Mouse (Mus musculus): ENCODE data around the gene Ankrd27. TPM values are rescaled to one million over a fixed set of nuclear protein-coding genes. Genes with fewer than 3 reads are reported as not detected.

Gene Ankrd27
- polyA plus RNA-seq, 1 experiment, result 4.3 TPM

DNA sequence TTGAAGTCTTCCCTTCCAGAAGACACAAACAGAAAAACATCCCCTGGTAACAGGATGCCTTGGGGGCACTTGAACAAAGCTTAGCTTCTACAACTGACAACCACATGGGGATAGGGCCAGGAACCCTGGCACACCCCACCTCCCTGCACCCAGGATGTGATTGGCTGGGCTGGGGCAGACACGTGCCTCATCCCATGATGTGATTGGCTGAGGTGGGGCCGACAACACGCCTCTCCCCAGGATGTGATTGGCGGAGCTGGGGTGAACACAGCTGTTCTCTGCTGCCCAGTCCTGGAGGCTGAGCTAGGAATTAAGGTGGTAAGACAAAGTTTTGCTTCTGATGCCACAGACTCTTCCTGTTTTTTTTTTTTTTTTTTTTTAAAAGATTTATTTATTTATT, 92.9 kb downstream of the Ankrd27 start:
- H3K27me3 ChIP-seq (ENCODE audit: control insufficient read depth), result no peaks in the 10 kb centered on the region
- peaks cover 9% of the 10 kb centered on the region for H3K9me3 ChIP-seq (ENCODE audit: control insufficient read depth, low read length)
- H3K4me1 ChIP-seq (ENCODE audit: control insufficient read depth), result no peaks in the 10 kb centered on the region
- H3K36me3 ChIP-seq (ENCODE audit: control insufficient read depth), result no peaks in the 10 kb centered on the region
- H3K4me3 ChIP-seq (replicated peaks), result no peak overlapping the region
- TF ChIP-seq GATA1 (IDR thresholded peaks at IDR 0.05; ENCODE audit: low read length), result no peak
- no peak for TF ChIP-seq TAL1 (IDR thresholded peaks at IDR 0.05; ENCODE audit: low read length)

GRCm38 (mm10) chr7:35681559-35681958, 95.5 kb downstream of the Ankrd27 start:
- TF ChIP-seq TAL1 (IDR thresholded peaks at IDR 0.05; ENCODE audit: low read length), result no peak
- TF ChIP-seq GATA1 (IDR thresholded peaks at IDR 0.05; ENCODE audit: low read length), result no peak
- Histone ChIP-seq H3K4me1 (ENCODE audit: control insufficient read depth) (no peaks in the 10 kb centered on the region), H3K4me3 (replicated peaks) (no peak overlapping the region), H3K9me3 (ENCODE audit: control insufficient read depth, low read length) (peaks cover 9% of the 10 kb centered on the region), H3K36me3 (ENCODE audit: control insufficient read depth) (no peaks in the 10 kb centered on the region), H3K27me3 (ENCODE audit: control insufficient read depth) (no peaks in the 10 kb centered on the region)

- no peaks in the 10 kb centered on the region for H3K4me1 ChIP-seq (ENCODE audit: control insufficient read depth)
- no peaks in the 10 kb centered on the region for H3K27me3 ChIP-seq (ENCODE audit: control insufficient read depth)
- TF ChIP-seq TAL1 (IDR thresholded peaks at IDR 0.05; ENCODE audit: low read length), result no peak
- no peak for TF ChIP-seq GATA1 (IDR thresholded peaks at IDR 0.05; ENCODE audit: low read length)
- no peak overlapping the region for H3K4me3 ChIP-seq (replicated peaks)
- 0 out of 2 replicates have a peak, but pooled peaks cover 2% of the 10 kb centered on the region for H3K9me3 ChIP-seq (ENCODE audit: control insufficient read depth, low read length)
- no peaks in the 10 kb centered on the region for H3K36me3 ChIP-seq (ENCODE audit: control insufficient read depth)
Observed at GRCm38 (mm10) chr7:35683409-35684122, 97.5 kb downstream of the Ankrd27 start.

GRCm38 (mm10) chr7:35686216-35686615, 100.2 kb downstream of the Ankrd27 start:
- H3K9me3 ChIP-seq (ENCODE audit: control insufficient read depth, low read length), result 0 out of 2 replicates have a peak, but pooled peaks cover 2% of the 10 kb centered on the region
- no peaks in the 10 kb centered on the region; the same call in 1 of the 2 replicates for H3K36me3 ChIP-seq (ENCODE audit: control insufficient read depth)
- TF ChIP-seq TAL1 (IDR thresholded peaks at IDR 0.05; ENCODE audit: low read length) (no peak), GATA1 (IDR thresholded peaks at IDR 0.05; ENCODE audit: low read length) (no peak)
- no peaks in the 10 kb centered on the region for H3K27me3 ChIP-seq (ENCODE audit: control insufficient read depth)
- no peaks in the 10 kb centered on the region for H3K4me1 ChIP-seq (ENCODE audit: control insufficient read depth)
- H3K4me3 ChIP-seq (replicated peaks), result no peak overlapping the region

DNA sequence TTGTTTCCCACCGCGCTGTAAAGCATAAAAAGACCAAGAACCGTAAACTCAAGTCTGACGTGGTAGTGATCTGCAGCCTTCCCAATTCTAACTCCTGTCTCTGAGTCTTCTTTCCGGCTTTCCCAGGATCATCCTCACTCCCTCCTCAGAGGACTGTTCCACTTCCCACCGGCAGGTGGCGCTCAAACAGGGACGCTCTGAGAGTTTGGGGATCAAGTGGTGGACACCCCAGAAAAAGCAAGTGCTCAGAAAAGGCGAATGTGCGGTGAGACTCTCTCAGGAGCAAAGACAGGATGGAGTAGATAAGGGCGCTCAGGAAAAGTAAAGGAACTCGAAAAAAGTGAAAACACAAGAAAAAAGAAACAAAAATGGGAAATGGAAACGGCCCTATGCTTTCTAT, 100.7 kb downstream of the Ankrd27 start:
- Histone ChIP-seq H3K4me3 (replicated peaks) (no peak overlapping the region), H3K36me3 (ENCODE audit: control insufficient read depth) (no peaks in the 10 kb centered on the region; the same call in 1 of the 2 replicates), H3K4me1 (ENCODE audit: control insufficient read depth) (no peaks in the 10 kb centered on the region), H3K27me3 (ENCODE audit: control insufficient read depth) (no peaks in the 10 kb centered on the region), H3K9me3 (ENCODE audit: control insufficient read depth, low read length) (no peaks in the 10 kb centered on the region)
- TF ChIP-seq TAL1 (IDR thresholded peaks at IDR 0.05; ENCODE audit: low read length) (no peak), GATA1 (IDR thresholded peaks at IDR 0.05; ENCODE audit: low read length) (no peak)

DNA sequence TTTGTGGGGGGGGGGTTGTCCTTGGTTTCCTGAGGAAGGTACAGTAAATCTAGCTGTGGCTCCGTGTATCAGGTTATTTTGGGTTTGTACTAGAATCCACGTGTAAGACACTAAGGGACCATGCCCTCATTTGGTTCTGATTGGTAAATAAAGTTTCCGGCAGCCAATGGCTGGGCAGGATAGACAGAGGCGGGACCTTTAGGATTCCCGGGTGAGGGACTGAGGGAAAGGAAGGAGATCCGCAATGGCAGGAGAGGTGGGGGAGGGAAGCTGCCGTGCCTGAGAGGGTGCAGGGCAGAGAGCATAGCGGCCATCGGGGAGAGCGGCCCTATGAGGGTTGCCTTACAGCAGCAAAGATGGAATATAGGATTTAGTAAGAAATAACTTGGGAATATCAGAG, 101.2 kb downstream of the Ankrd27 start:
- H3K9me3 ChIP-seq (ENCODE audit: control insufficient read depth, low read length), result no peaks in the 10 kb centered on the region
- no peaks in the 10 kb centered on the region for H3K4me1 ChIP-seq (ENCODE audit: control insufficient read depth)
- no peaks in the 10 kb centered on the region; the same call in 1 of the 2 replicates for H3K36me3 ChIP-seq (ENCODE audit: control insufficient read depth)
- no peak overlapping the region for H3K4me3 ChIP-seq (replicated peaks)
- no peak for TF ChIP-seq TAL1 (IDR thresholded peaks at IDR 0.05; ENCODE audit: low read length)
- TF ChIP-seq GATA1 (IDR thresholded peaks at IDR 0.05; ENCODE audit: low read length), result no peak
- no peaks in the 10 kb centered on the region for H3K27me3 ChIP-seq (ENCODE audit: control insufficient read depth)

DNA sequence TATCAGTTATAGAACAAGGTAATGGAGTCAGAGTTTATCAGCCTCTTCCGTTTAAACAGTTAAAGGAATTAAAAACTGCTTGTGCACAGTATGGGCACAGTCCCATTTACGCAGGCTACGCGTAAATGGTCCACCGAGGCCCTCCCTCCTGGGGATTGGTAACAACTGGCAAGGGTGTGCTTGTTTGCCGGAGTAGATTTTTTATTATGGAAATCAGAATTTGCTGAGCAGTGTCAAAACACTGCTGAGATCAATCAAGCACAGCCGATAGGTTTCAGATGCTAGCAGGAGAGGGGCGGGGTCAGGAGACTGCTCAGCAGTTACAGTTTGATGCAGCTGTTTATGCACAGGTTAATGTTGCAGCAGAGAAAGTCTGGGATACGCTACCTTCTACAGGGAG, 102.2 kb downstream of the Ankrd27 start:
- no peaks in the 10 kb centered on the region for H3K4me1 ChIP-seq (ENCODE audit: control insufficient read depth)
- TF ChIP-seq GATA1 (IDR thresholded peaks at IDR 0.05; ENCODE audit: low read length) (no peak), TAL1 (IDR thresholded peaks at IDR 0.05; ENCODE audit: low read length) (no peak)
- H3K9me3 ChIP-seq (ENCODE audit: control insufficient read depth, low read length), result no peaks in the 10 kb centered on the region
- no peaks in the 10 kb centered on the region for H3K27me3 ChIP-seq (ENCODE audit: control insufficient read depth)
- H3K4me3 ChIP-seq (replicated peaks), result no peak overlapping the region
- no peaks in the 10 kb centered on the region; the same call in 1 of the 2 replicates for H3K36me3 ChIP-seq (ENCODE audit: control insufficient read depth)

Other genes with a start within 250 kb of the Ankrd27 start
- 2.6 and 4.1 TPM in 2 replicates for gene Faap24, start 189.4 kb upstream of the Ankrd27 start, polyA plus RNA-seq (2012)
- 2.9 and 3.8 TPM in 2 replicates for gene Cep89, start 189.2 kb upstream of the Ankrd27 start, polyA plus RNA-seq (2012)
- gene Slc7a9, start 137.4 kb upstream of the Ankrd27 start, polyA plus RNA-seq (2012), result 0.03 TPM in 1 of 2 replicates, not detected in the other
- gene Tdrd12, start 48.5 kb upstream of the Ankrd27 start, polyA plus RNA-seq (2012), result not detected in 2 replicates
- 8.9 and 10.5 TPM in 2 replicates for gene Nudt19, start 29.9 kb upstream of the Ankrd27 start, polyA plus RNA-seq (2012)
- gene Rgs9bp, start 662 bp upstream of the Ankrd27 start, polyA plus RNA-seq (2012), result 0.01 TPM in 1 of 2 replicates, not detected in the other
- gene Pdcd5, start 61.3 kb downstream of the Ankrd27 start, polyA plus RNA-seq (2012), result 17.2 and 20.6 TPM in 2 replicates
- 0.10 and 0.11 TPM in 2 replicates for gene Dpy19l3, start 168.2 kb downstream of the Ankrd27 start, polyA plus RNA-seq (2012)
- 0.15 and 0.24 TPM in 2 replicates for gene Zfp507, start 216.8 kb downstream of the Ankrd27 start, polyA plus RNA-seq (2012)